Mouse (Mus musculus): ENCODE data around the gene Cds1. TPM values are rescaled to one million over a fixed set of nuclear protein-coding genes. Genes with fewer than 3 reads are reported as not detected.

Cds1 gene
- polyA plus RNA-seq, 1 experiment from 2014 or later, result 32.4 TPM

GRCm38 (mm10) chr5:101779376-101779863, 14.5 kb downstream of the Cds1 start:
- ATAC-seq (no peak), DNase-seq (ENCODE audit: low spot score) (no peak)
- Histone ChIP-seq H3K9ac (replicated peaks; ENCODE audit: low read depth) (no peak overlapping the region), H3K36me3 (ENCODE audit: insufficient read depth, low read length) (no peaks in the 10 kb centered on the region), H3K4me1 (ENCODE audit: insufficient read depth, low read depth, low read length) (no peaks in the 10 kb centered on the region), H3K4me3 (ENCODE audit: low read depth, low read length) (no peak overlapping the region), H3K27me3 (replicated peaks; ENCODE audit: insufficient read depth, low read length) (no peaks in the 10 kb centered on the region), H3K9me3 (ENCODE audit: low read length) (no peaks in the 10 kb centered on the region), H3K27ac (ENCODE audit: low read length) (no peak overlapping the region), H3K4me2 (replicated peaks; ENCODE audit: low read depth, low read length) (no peak overlapping the region)
- 70% methylated on average over 15 of the region's 15 CpGs for WGBS
- TF ChIP-seq EP300 (IDR thresholded peaks at IDR 0.05), result no peak
- no peak for TF ChIP-seq CTCF (IDR thresholded peaks at IDR 0.05)

- 49% methylated on average over 4 of the region's 4 CpGs for WGBS
- no peaks in the 10 kb centered on the region for H3K4me1 ChIP-seq (ENCODE audit: insufficient read depth, low read depth, low read length)
- TF ChIP-seq CTCF (IDR thresholded peaks at IDR 0.05) (no peak), EP300 (IDR thresholded peaks at IDR 0.05) (no peak)
- no peak overlapping the region for H3K4me3 ChIP-seq (ENCODE audit: low read depth, low read length)
- no peaks in the 10 kb centered on the region for H3K36me3 ChIP-seq (ENCODE audit: insufficient read depth, low read length)
- H3K27ac ChIP-seq (ENCODE audit: low read length), result no peak overlapping the region
- no peak for DNase-seq (ENCODE audit: low spot score)
- H3K9me3 ChIP-seq (ENCODE audit: low read length), result no peaks in the 10 kb centered on the region
- no peak for ATAC-seq
- H3K27me3 ChIP-seq (replicated peaks; ENCODE audit: insufficient read depth, low read length), result no peaks in the 10 kb centered on the region
- no peak overlapping the region for H3K4me2 ChIP-seq (replicated peaks; ENCODE audit: low read depth, low read length)
- H3K9ac ChIP-seq (replicated peaks; ENCODE audit: low read depth), result no peak overlapping the region
Measured at GRCm38 (mm10) chr5:101780918-101781317, 16.0 kb downstream of the Cds1 start.

GRCm38 (mm10) chr5:101784328-101784727, 19.4 kb downstream of the Cds1 start:
- Histone ChIP-seq H3K9ac (replicated peaks; ENCODE audit: low read depth) (no peak overlapping the region), H3K4me1 (ENCODE audit: insufficient read depth, low read depth, low read length) (no peaks in the 10 kb centered on the region), H3K4me2 (replicated peaks; ENCODE audit: low read depth, low read length) (no peak overlapping the region), H3K27ac (ENCODE audit: low read length) (no peak overlapping the region), H3K36me3 (ENCODE audit: insufficient read depth, low read length) (no peaks in the 10 kb centered on the region), H3K9me3 (ENCODE audit: low read length) (no peaks in the 10 kb centered on the region), H3K27me3 (replicated peaks; ENCODE audit: insufficient read depth, low read length) (no peaks in the 10 kb centered on the region), H3K4me3 (ENCODE audit: low read depth, low read length) (no peak overlapping the region)
- DNase-seq (ENCODE audit: low spot score), result peak; percentile 52
- TF ChIP-seq CTCF (IDR thresholded peaks at IDR 0.05), result no peak
- TF ChIP-seq EP300 (IDR thresholded peaks at IDR 0.05), result no peak
- ATAC-seq, result peak; percentile 66
- 51% methylated on average over 3 of the region's 3 CpGs for WGBS

- H3K36me3 ChIP-seq (ENCODE audit: insufficient read depth, low read length), result no peaks in the 10 kb centered on the region
- no peak overlapping the region for H3K27ac ChIP-seq (ENCODE audit: low read length)
- H3K9me3 ChIP-seq (ENCODE audit: low read length), result no peaks in the 10 kb centered on the region
- DNase-seq (ENCODE audit: low spot score) (no peak), ATAC-seq (no peak)
- H3K4me2 ChIP-seq (replicated peaks; ENCODE audit: low read depth, low read length), result no peak overlapping the region
- 63% methylated on average over 2 of the region's 2 CpGs for WGBS
- TF ChIP-seq EP300 (IDR thresholded peaks at IDR 0.05) (no peak), CTCF (IDR thresholded peaks at IDR 0.05) (no peak)
- H3K27me3 ChIP-seq (replicated peaks; ENCODE audit: insufficient read depth, low read length), result no peaks in the 10 kb centered on the region
- H3K4me1 ChIP-seq (ENCODE audit: insufficient read depth, low read depth, low read length), result no peaks in the 10 kb centered on the region
- no peak overlapping the region for H3K9ac ChIP-seq (replicated peaks; ENCODE audit: low read depth)
- H3K4me3 ChIP-seq (ENCODE audit: low read depth, low read length), result no peak overlapping the region
Measured at GRCm38 (mm10) chr5:101784787-101785186, 19.9 kb downstream of the Cds1 start.

GRCm38 (mm10) chr5:101785921-101786614, 21.1 kb downstream of the Cds1 start:
- no peak overlapping the region for H3K9ac ChIP-seq (replicated peaks; ENCODE audit: low read depth)
- WGBS, result 65% methylated on average over 4 of the region's 4 CpGs

GRCm38 (mm10) chr5:101789770-101790169, 24.8 kb downstream of the Cds1 start:
- DNase-seq (ENCODE audit: low spot score) (no peak), ATAC-seq (no peak)
- no peaks in the 10 kb centered on the region for H3K9me3 ChIP-seq (ENCODE audit: low read length)
- TF ChIP-seq EP300 (IDR thresholded peaks at IDR 0.05), result no peak
- TF ChIP-seq CTCF (IDR thresholded peaks at IDR 0.05), result no peak
- H3K9ac ChIP-seq (replicated peaks; ENCODE audit: low read depth), result no peak overlapping the region
- no peaks in the 10 kb centered on the region for H3K36me3 ChIP-seq (ENCODE audit: insufficient read depth, low read length)
- no peak overlapping the region for H3K4me3 ChIP-seq (ENCODE audit: low read depth, low read length)
- H3K4me2 ChIP-seq (replicated peaks; ENCODE audit: low read depth, low read length), result no peak overlapping the region
- H3K4me1 ChIP-seq (ENCODE audit: insufficient read depth, low read depth, low read length), result no peaks in the 10 kb centered on the region
- no peaks in the 10 kb centered on the region for H3K27me3 ChIP-seq (replicated peaks; ENCODE audit: insufficient read depth, low read length)
- no peak overlapping the region for H3K27ac ChIP-seq (ENCODE audit: low read length)

More at GRCm38 (mm10) chr5:101785921-101786614, 21.1 kb downstream of the Cds1 start:
- Histone ChIP-seq H3K36me3 (ENCODE audit: insufficient read depth, low read length) (no peaks in the 10 kb centered on the region), H3K4me2 (replicated peaks; ENCODE audit: low read depth, low read length) (no peak overlapping the region), H3K9me3 (ENCODE audit: low read length) (no peaks in the 10 kb centered on the region), H3K27me3 (replicated peaks; ENCODE audit: insufficient read depth, low read length) (no peaks in the 10 kb centered on the region), H3K27ac (ENCODE audit: low read length) (no peak overlapping the region), H3K4me1 (ENCODE audit: insufficient read depth, low read depth, low read length) (no peaks in the 10 kb centered on the region), H3K4me3 (ENCODE audit: low read depth, low read length) (no peak overlapping the region)
- no peak for ATAC-seq
- TF ChIP-seq CTCF (IDR thresholded peaks at IDR 0.05), result no peak
- no peak for TF ChIP-seq EP300 (IDR thresholded peaks at IDR 0.05)
- DNase-seq (ENCODE audit: low spot score), result no peak

Measured in lung, postnatal 0 days (tissue).